Mouse (Mus musculus) heart, embryonic 15.5 days (tissue): ENCODE measurements around the gene Sstr5. TPM values are rescaled to one million over a fixed set of nuclear protein-coding genes. Genes with fewer than 3 reads are reported as not detected.
A peak's percentile ranks its signal among the peaks of the same experiment; 100 is the strongest.

Experiments
- ATAC-seq: fragments of 200-750 bp; cut with Nextera tagmentation; replicated peaks from 2 replicates; pipeline ENCODE4 v1.8.0; 2017; ENCODE audit warnings: low read depth, moderate TSS enrichment; ENCODE audit not compliant: insufficient number of reproducible peaks, insufficient read depth, low FRiP score
- H3K27ac ChIP-seq: fragments of 300-500 bp; sonication (generic); 2 replicates; pipeline ENCODE4 v1.5.1; 2015; ENCODE audit warnings: mild to moderate bottlenecking, inconsistent platforms
- H3K27me3 ChIP-seq: fragments of 300-500 bp; sonication (generic); 2 replicates; pipeline ENCODE4 v1.6.1; 2015; ENCODE audit warnings: inconsistent platforms
- H3K36me3 ChIP-seq: fragments of 300-500 bp; sonication (generic); 2 replicates; pipeline ENCODE4 v1.6.1; 2015; ENCODE audit warnings: mild to moderate bottlenecking, inconsistent platforms
- H3K4me1 ChIP-seq: fragments of 300-500 bp; sonication (generic); replicated peaks from 2 replicates; pipeline ENCODE4 v1.6.1; 2015; ENCODE audit warnings: inconsistent platforms
- H3K4me2 ChIP-seq: fragments of 300-500 bp; sonication (generic); 2 replicates; pipeline ENCODE4 v1.6.1; 2015; ENCODE audit warnings: inconsistent platforms, mild to moderate bottlenecking, moderate library complexity
- H3K4me3 ChIP-seq: fragments of 300-500 bp; sonication (generic); 2 replicates; pipeline ENCODE4 v1.5.1; 2015; ENCODE audit warnings: mild to moderate bottlenecking, inconsistent platforms
- H3K9ac ChIP-seq: fragments of 300-500 bp; sonication (generic); 2 replicates; pipeline ENCODE4 v1.6.1; 2015; ENCODE audit warnings: mild to moderate bottlenecking, inconsistent platforms
- H3K9me3 ChIP-seq: fragments of 300-500 bp; sonication (generic); replicated peaks from 2 replicates; pipeline ENCODE4 v1.6.1; 2016; ENCODE audit warnings: inconsistent platforms
- WGBS: fragments of 180-500 bp; shearing (Covaris S2); methylation state at CpG from one replicate; pipeline ENCODE4 v1.1.7; 2015; ENCODE audit warnings: mixed read lengths; 5-methylcytosine and 5-hydroxymethylcytosine counted together
- polyA plus RNA-seq: library from polyadenylated mRNA; unstranded; fragments of >200 nt; fragmentation: Nextera tagmentation; extraction: Ambion mirVana; gene quantifications from 2 replicates; pipeline ENCODE4 v1.2.1, GENCODE M21; 2015

Sstr5 gene
- polyA plus RNA-seq, 1 experiment from 2014 or later, result 0.20 TPM

DNA sequence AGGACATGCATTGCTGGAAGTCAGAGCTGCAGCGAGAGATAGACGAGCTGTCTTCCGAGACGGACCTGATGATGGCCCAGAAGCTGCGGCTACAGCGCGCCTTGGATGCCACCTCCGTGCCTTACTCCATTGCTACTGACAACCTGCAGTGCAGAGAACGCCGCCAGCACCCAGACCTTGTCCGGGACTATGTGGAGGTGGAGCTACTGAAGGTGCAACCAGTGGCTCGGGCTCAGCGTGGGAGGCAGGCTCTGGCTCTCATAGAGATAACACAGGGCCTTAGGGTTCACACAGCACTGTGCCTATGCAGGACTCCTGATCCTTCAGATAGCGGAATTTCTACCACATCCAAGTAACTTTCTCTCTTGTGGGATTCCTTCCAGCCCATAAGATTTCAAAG lies 25.0 kb downstream of the Sstr5 start:
- H3K27me3 ChIP-seq, result peaks cover 33% of the 10 kb centered on the region
- no peaks in the 10 kb centered on the region for H3K36me3 ChIP-seq
- ATAC-seq, result no peak
- no peak overlapping the region for H3K9ac ChIP-seq
- peak overlapping the region; percentile 51 for H3K4me2 ChIP-seq
- no peaks in the 10 kb centered on the region for H3K9me3 ChIP-seq
- WGBS, result 29% methylated on average over 14 of the region's 14 CpGs
- peak overlapping the region; percentile 6; the same call in 1 of the 2 replicates for H3K4me3 ChIP-seq
- H3K4me1 ChIP-seq, result peaks cover 51% of the 10 kb centered on the region
- H3K27ac ChIP-seq, result no peak overlapping the region

- Histone ChIP-seq H3K27me3 (peaks cover 33% of the 10 kb centered on the region), H3K27ac (no peak overlapping the region), H3K4me1 (peaks cover 52% of the 10 kb centered on the region), H3K36me3 (no peaks in the 10 kb centered on the region), H3K9me3 (no peaks in the 10 kb centered on the region), H3K4me2 (peak overlapping the region; percentile 51), H3K9ac (no peak overlapping the region), H3K4me3 (0 out of 2 replicates have a peak overlapping the region, but pooled peaks have one; percentile 6)
- WGBS, result 42% methylated on average over 8 of the region's 8 CpGs
- no peak for ATAC-seq
These were observed 25.7 kb downstream of the Sstr5 start for GRCm38 (mm10) chr17:25471418-25471817.

GRCm38 (mm10) chr17:25469798-25470197 lies 27.3 kb downstream of the Sstr5 start:
- no peaks in the 10 kb centered on the region for H3K9me3 ChIP-seq
- no peaks in the 10 kb centered on the region for H3K36me3 ChIP-seq
- no peak overlapping the region for H3K4me3 ChIP-seq
- H3K27me3 ChIP-seq, result peaks cover 26% of the 10 kb centered on the region
- no peak overlapping the region for H3K27ac ChIP-seq
- H3K4me1 ChIP-seq, result peaks cover 52% of the 10 kb centered on the region
- ATAC-seq, result no peak
- no peak overlapping the region for H3K4me2 ChIP-seq
- WGBS, result 16% methylated on average over 8 of the region's 8 CpGs
- no peak overlapping the region for H3K9ac ChIP-seq

DNA sequence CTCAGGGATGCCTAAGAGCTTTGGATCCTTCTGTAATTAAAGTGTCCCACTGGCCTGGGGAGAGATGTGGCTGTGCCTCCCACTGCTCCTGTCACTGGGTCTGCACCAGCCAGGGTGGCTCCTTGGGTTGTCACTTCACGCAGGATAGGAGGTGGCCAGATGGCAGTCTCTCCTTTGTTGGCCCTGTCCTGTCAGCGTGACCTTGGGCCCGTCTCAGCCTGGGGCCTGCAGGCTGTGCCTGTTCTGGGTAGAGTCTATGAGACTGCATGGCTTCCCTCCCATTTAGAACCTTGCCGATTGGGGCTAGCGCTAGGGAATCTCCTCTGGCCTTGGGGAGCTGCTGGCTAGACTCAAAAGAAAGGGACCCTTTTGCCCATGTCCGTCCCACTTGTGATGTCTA lies 28.8 kb downstream of the Sstr5 start:
- WGBS, result 42% methylated on average over 6 of the region's 6 CpGs
- Histone ChIP-seq H3K4me2 (no peak overlapping the region), H3K4me3 (no peak overlapping the region), H3K4me1 (peaks cover 57% of the 10 kb centered on the region), H3K9ac (no peak overlapping the region), H3K27me3 (peaks cover 17% of the 10 kb centered on the region), H3K9me3 (no peaks in the 10 kb centered on the region), H3K36me3 (no peaks in the 10 kb centered on the region), H3K27ac (peak overlapping the region; percentile 3; the same call in 1 of the 2 replicates)
- ATAC-seq, result no peak; the same call in 1 of the 2 replicates

- Histone ChIP-seq H3K9me3 (no peaks in the 10 kb centered on the region), H3K4me2 (no peak overlapping the region), H3K4me3 (no peak overlapping the region), H3K4me1 (peaks cover 62% of the 10 kb centered on the region), H3K9ac (no peak overlapping the region), H3K36me3 (no peaks in the 10 kb centered on the region), H3K27me3 (peaks cover 11% of the 10 kb centered on the region), H3K27ac (peak overlapping the region; percentile 3; the same call in 1 of the 2 replicates)
- WGBS, result 21% methylated on average over 6 of the region's 6 CpGs
- ATAC-seq, result 0 out of 2 replicates have a peak, but pooled peaks have one; percentile 8
These were observed 29.3 kb downstream of the Sstr5 start for GRCm38 (mm10) chr17:25467781-25468180.

GRCm38 (mm10) chr17:25466257-25466656 lies 30.8 kb downstream of the Sstr5 start:
- Histone ChIP-seq H3K9ac (no peak overlapping the region), H3K4me2 (no peak overlapping the region), H3K4me1 (peaks cover 63% of the 10 kb centered on the region), H3K36me3 (no peaks in the 10 kb centered on the region), H3K9me3 (no peaks in the 10 kb centered on the region), H3K27ac (no peak overlapping the region), H3K4me3 (no peak overlapping the region), H3K27me3 (no peaks in the 10 kb centered on the region)
- ATAC-seq, result no peak
- 41% methylated on average over 2 of the region's 2 CpGs for WGBS

GRCm38 (mm10) chr17:25464091-25464490 lies 33.0 kb downstream of the Sstr5 start:
- no peak overlapping the region for H3K4me2 ChIP-seq
- no peaks in the 10 kb centered on the region for H3K9me3 ChIP-seq
- no peak for ATAC-seq
- peaks cover 51% of the 10 kb centered on the region for H3K4me1 ChIP-seq
- H3K27ac ChIP-seq, result peak overlapping the region; percentile 96
- H3K9ac ChIP-seq, result no peak overlapping the region
- H3K36me3 ChIP-seq, result no peaks in the 10 kb centered on the region
- WGBS, result 56% methylated on average over 4 of the region's 4 CpGs
- H3K4me3 ChIP-seq, result no peak overlapping the region
- H3K27me3 ChIP-seq, result no peaks in the 10 kb centered on the region

- Histone ChIP-seq H3K9me3 (no peaks in the 10 kb centered on the region), H3K4me1 (peaks cover 50% of the 10 kb centered on the region), H3K27ac (peak overlapping the region; percentile 96), H3K9ac (no peak overlapping the region; the same call in 1 of the 2 replicates), H3K4me3 (no peak overlapping the region), H3K4me2 (0 out of 2 replicates have a peak overlapping the region, but pooled peaks have one; percentile 37), H3K36me3 (no peaks in the 10 kb centered on the region), H3K27me3 (no peaks in the 10 kb centered on the region)
- WGBS, result 20% methylated on average over 4 of the region's 4 CpGs
- peak; percentile 54 for ATAC-seq
These were observed 33.7 kb downstream of the Sstr5 start for GRCm38 (mm10) chr17:25463326-25463945.

DNA sequence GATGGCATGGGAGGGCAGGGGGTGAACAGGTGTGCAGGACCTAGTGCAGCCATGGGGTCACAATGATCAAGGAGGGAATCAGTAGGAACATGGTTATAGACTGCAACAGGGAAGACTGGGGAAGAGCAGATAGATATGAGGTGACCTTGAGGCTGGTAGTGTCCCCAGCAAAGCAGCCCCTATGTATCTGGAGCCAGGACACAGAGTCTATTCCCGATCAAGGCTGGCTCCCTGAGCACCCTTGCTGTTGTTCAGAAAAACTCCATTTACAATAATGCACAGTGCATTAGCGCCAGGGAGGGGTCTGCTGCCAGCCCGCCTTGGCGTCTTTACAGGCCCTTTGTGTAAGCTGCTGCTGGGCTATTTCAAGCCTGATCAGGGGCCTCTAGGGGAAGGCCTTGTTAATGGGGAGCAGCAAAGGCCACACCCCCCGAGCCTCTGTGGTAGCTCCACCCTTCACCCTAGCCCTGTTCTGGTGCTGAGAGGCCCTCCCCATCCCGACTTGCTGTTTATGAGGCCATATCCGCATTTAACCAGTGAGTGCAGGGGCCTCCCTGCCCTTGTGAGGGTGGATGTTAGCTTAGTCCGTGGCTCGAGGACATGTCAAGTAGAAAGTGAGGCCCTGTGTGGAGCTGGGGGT lies 34.7 kb downstream of the Sstr5 start:
- Histone ChIP-seq H3K27ac (peak overlapping the region; percentile 96), H3K4me3 (peak overlapping the region; percentile 10; the same call in 1 of the 2 replicates), H3K9ac (peak overlapping the region; percentile 14; the same call in 1 of the 2 replicates), H3K36me3 (no peaks in the 10 kb centered on the region), H3K4me1 (peaks cover 39% of the 10 kb centered on the region), H3K27me3 (no peaks in the 10 kb centered on the region), H3K4me2 (peak overlapping the region; percentile 37; the same call in 1 of the 2 replicates), H3K9me3 (no peaks in the 10 kb centered on the region)
- ATAC-seq, result peak; percentile 90
- WGBS, result 21% methylated on average over 9 of the region's 9 CpGs

DNA sequence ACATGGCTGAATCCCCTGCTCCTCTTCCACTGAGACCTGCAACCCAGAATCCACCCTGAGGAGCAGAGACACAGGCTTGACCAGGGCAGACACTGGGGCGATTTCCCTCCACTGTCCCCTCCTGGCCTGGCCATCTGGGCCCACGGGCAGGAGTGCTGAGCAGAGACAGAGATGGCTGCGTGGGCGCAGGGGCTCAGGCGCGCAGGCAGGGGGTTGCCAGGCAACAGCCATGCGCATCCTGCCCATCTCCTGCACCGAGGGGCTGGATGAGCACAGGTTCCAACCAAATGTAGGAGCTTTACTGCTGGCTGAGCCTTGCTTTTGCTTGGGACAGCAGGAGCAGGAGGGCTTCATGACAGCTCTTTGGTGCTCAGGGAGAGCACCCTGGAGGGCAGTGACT lies 40.5 kb downstream of the Sstr5 start:
- 57% methylated on average over 8 of the region's 8 CpGs for WGBS
- Histone ChIP-seq H3K4me1 (peaks cover 3% of the 10 kb centered on the region; the same call in 1 of the 2 replicates), H3K4me3 (no peak overlapping the region), H3K36me3 (no peaks in the 10 kb centered on the region), H3K9ac (no peak overlapping the region), H3K9me3 (no peaks in the 10 kb centered on the region), H3K4me2 (no peak overlapping the region), H3K27ac (no peak overlapping the region), H3K27me3 (0 out of 2 replicates have a peak, but pooled peaks cover 4% of the 10 kb centered on the region)
- ATAC-seq, result no peak

DNA sequence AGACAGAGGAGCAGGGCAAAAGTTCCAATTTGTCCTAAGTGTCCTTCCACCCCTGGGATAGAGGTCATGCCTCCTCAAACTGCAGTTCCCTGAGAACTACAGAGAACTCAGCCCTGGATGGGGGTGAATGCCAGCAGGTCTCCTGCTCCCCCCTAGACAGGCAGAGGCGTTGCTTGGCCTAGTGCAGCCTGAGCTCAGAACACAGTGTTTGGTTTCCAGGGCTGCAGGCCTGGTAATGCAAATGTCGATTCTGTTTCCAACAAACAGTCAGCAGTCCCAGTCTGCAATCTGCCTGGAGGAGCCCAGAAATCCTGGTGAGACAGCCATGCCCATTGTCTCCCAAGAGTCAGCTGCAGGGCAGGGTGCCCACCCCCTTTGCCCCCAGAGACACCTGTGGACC lies 42.8 kb downstream of the Sstr5 start, which contains the start of gene Tekt4:
Tekt4 (plus strand) TSS at position 344 of the 400 bp plus-strand sequence.
- H3K27me3 ChIP-seq, result 0 out of 2 replicates have a peak, but pooled peaks cover 4% of the 10 kb centered on the region
- no peaks in the 10 kb centered on the region for H3K9me3 ChIP-seq
- H3K4me3 ChIP-seq, result no peak within 1 kb of the TSS
- WGBS, result 34% methylated on average over 2 of the region's 2 CpGs
- no peak within 1 kb of the TSS for H3K4me2 ChIP-seq
- peaks cover 5% of the 10 kb centered on the region; the same call in 1 of the 2 replicates for H3K4me1 ChIP-seq
- H3K36me3 ChIP-seq, result no peaks in the 10 kb centered on the region
- no peak for ATAC-seq
- no peak within 1 kb of the TSS for H3K9ac ChIP-seq
- H3K27ac ChIP-seq, result no peak within 1 kb of the TSS
